Mouse (Mus musculus) bone marrow, adult 2 months (tissue): ENCODE measurements around the gene Prkrip1. TPM values are rescaled to one million over a fixed set of nuclear protein-coding genes. Genes with fewer than 3 reads are reported as not detected.

Experiments used
- H3K27ac ChIP-seq: fragments of 200-500 bp; 2 replicates; pipeline ENCODE4 v1.5.1; 2012; ENCODE audit warnings: low read depth, mild to moderate bottlenecking, control low read depth, inconsistent platforms, low read length; ENCODE audit not compliant: control insufficient read depth, poor library complexity, insufficient read depth
- H3K4me1 ChIP-seq: fragments of 200-500 bp; 2 replicates; pipeline ENCODE4 v1.6.1; 2011; ENCODE audit warnings: low read length; ENCODE audit not compliant: control insufficient read depth, insufficient read depth
- H3K4me3 ChIP-seq: fragments of 200-500 bp; replicated peaks from 2 replicates; pipeline ENCODE3; 2011; ENCODE audit warnings: mild to moderate bottlenecking, low read depth, low read length, control low read depth; ENCODE audit not compliant: control insufficient read depth
- CTCF ChIP-seq: fragments of 200-500 bp; IDR thresholded peaks from 2 replicates; pipeline ENCODE4 v1.5.1; 2011; ENCODE audit warnings: low read length, control low read depth; ENCODE audit not compliant: control insufficient read depth, insufficient read depth
- POLR2A ChIP-seq: fragments of 200-500 bp; IDR thresholded peaks from 2 replicates; pipeline ENCODE4 v1.6.1; 2011; ENCODE audit warnings: low read depth, mild to moderate bottlenecking, control low read depth, low read length, borderline replicate concordance; ENCODE audit not compliant: control insufficient read depth
- WGBS: fragments of 180-500 bp; shearing (Covaris S2); methylation state at CpG from one replicate; pipeline ENCODE4 v1.1.7; 2018; 5-methylcytosine and 5-hydroxymethylcytosine counted together
- polyA plus RNA-seq: library from polyadenylated mRNA; stranded (reverse); fragments of >200 nt; gene quantifications from 2 replicates; pipeline ENCODE4 v1.2.4, GENCODE M21; 2011; ENCODE audit warnings: low replicate concordance; ENCODE audit not compliant: missing spikeins, insufficient read depth, insufficient read length

The Prkrip1 gene
- polyA plus RNA-seq, 1 experiment, result 47.7 TPM

- TF ChIP-seq POLR2A (no peak), CTCF (no peak)
- Histone ChIP-seq H3K4me3 (no peak overlapping the region), H3K4me1 (peaks cover 1% of the 10 kb centered on the region; the same call in 1 of the 2 replicates), H3K27ac (no peak overlapping the region)
- 38% methylated on average over 11 of the region's 11 CpGs for WGBS
These were observed 763 bp upstream of the Prkrip1 start for GRCm38 (mm10) chr5:136199526-136199925.

DNA sequence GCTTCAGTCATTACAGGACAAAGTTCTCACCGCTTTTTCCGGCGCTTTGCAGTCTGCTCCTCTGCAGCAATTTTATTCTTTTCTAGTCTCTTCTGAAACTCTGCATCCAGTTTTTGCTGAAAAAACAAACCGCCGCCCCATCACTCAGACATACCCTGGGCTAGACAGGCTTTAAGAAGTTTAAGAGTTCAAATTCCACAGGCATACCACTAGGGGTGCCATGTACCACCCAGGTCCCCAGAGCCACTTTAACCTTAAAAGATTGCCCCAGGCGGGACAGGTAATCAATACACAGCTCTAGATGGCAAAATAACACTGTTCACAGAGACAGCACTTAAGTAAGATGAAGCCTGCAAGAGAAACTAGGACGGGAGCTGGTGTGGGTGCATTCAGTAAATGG is 6.9 kb downstream of the Prkrip1 start:
- Histone ChIP-seq H3K4me3 (no peak overlapping the region), H3K4me1 (no peaks in the 10 kb centered on the region), H3K27ac (no peak overlapping the region)
- 90% methylated on average over 7 of the region's 7 CpGs for WGBS
- TF ChIP-seq POLR2A (no peak), CTCF (no peak)

DNA sequence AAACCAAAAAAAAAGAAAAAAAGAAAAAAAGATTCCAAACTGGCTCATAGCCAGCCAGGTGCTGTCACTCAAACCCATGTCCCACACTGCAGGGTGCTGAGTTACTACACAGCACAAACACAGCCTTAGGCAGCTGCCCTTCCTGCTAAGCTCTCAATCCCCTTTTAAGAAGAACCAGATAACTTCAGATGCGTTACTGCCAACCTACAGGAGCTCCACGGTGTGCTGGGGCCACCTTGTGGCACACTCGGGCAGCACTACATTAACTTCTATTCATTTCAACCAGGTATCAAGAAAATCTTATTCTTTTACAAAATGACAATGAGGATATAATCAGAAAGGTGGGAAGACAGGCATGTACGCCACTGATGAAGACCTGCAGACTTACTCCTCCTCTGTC is 12.0 kb downstream of the Prkrip1 start:
- WGBS, result 19% methylated on average over 4 of the region's 4 CpGs
- no peak overlapping the region for H3K4me3 ChIP-seq
- TF ChIP-seq POLR2A (no peak), CTCF (peak; percentile 95)
- H3K4me1 ChIP-seq, result peaks cover 1% of the 10 kb centered on the region; the same call in 1 of the 2 replicates
- no peak overlapping the region for H3K27ac ChIP-seq

GRCm38 (mm10) chr5:136183766-136184165 is 15.0 kb downstream of the Prkrip1 start:
- H3K4me1 ChIP-seq, result peaks cover 1% of the 10 kb centered on the region; the same call in 1 of the 2 replicates
- H3K4me3 ChIP-seq, result no peak overlapping the region
- no peak overlapping the region for H3K27ac ChIP-seq
- 79% methylated on average over 7 of the region's 7 CpGs for WGBS
- TF ChIP-seq CTCF, result no peak
- TF ChIP-seq POLR2A, result no peak

DNA sequence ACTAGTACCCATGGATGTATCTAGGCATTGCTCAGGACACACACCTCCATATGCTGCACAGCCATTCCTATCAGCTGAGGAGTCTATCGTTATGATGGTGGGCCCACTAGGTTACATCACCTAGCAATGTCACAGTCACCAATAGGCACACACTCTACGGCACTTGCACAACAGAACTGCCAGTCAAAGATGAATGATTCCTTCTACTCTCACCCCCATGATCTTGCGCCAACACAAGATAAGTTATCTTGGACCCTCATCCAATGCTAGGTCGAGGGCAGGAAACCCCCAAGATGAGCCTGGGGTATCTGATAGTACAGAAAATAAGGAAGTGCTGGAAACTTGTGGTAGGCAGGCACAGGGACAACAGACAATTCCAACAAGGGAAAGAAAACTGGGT is 15.9 kb downstream of the Prkrip1 start:
- H3K4me3 ChIP-seq, result no peak overlapping the region
- WGBS, result 29% methylated on average over 4 of the region's 4 CpGs
- TF ChIP-seq CTCF, result no peak
- TF ChIP-seq POLR2A, result no peak
- H3K4me1 ChIP-seq, result peaks cover 3% of the 10 kb centered on the region; the same call in 1 of the 2 replicates
- no peak overlapping the region for H3K27ac ChIP-seq

DNA sequence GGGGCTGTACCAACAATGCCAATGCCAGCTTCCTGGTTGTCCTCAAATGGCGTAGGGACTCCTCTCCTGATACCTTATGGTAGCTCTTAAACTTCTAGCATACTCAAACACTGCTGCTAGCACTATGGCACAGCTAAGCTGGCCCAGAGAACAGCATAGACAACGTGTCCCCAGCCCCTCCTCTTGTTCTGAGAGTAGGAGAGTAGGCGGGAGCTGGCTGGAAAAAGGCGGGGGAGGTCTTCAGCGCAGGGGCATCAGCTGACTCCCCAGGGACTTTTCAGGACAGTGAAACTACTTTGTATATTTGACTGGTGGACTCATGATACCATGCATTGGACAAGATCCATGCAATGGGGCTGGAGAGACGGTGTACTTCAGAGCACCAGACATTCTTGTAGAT is 16.7 kb downstream of the Prkrip1 start:
- peaks cover 3% of the 10 kb centered on the region; the same call in 1 of the 2 replicates for H3K4me1 ChIP-seq
- H3K27ac ChIP-seq, result no peak overlapping the region
- WGBS, result 80% methylated on average over 6 of the region's 6 CpGs

GRCm38 (mm10) chr5:136181197-136181596 is 17.6 kb downstream of the Prkrip1 start:
- TF ChIP-seq POLR2A (no peak), CTCF (no peak)
- Histone ChIP-seq H3K27ac (no peak overlapping the region), H3K4me3 (no peak overlapping the region), H3K4me1 (peaks cover 2% of the 10 kb centered on the region; the same call in 1 of the 2 replicates)
- 84% methylated on average over 6 of the region's 6 CpGs for WGBS

More for the DNA sequence above, 16.7 kb downstream of the Prkrip1 start:
- TF ChIP-seq CTCF (no peak), POLR2A (no peak)
- H3K4me3 ChIP-seq, result no peak overlapping the region

DNA sequence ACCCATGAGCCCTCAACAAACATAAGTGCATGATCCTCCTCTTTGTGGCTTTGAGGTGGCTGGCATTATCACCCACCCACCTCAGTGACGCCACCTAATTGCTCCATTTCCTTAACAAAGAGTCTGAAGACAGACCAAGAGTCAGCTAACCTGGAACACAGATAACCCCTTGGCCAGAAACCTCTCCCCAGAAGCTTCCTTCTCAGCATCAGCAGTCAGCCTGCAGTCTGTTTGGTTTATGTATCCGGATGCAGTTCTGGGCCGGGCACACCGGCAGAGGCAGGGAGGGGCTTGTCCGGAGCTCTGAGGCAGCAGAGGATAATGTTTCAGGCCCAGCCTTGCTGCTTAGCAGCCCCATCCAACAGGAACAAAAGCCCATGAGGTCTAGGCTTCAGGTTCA is 19.2 kb downstream of the Prkrip1 start:
- WGBS, result 50% methylated on average over 5 of the region's 5 CpGs
- Histone ChIP-seq H3K4me1 (peaks cover 2% of the 10 kb centered on the region; the same call in 1 of the 2 replicates), H3K27ac (peak overlapping the region; percentile 82), H3K4me3 (no peak overlapping the region)
- no peak for TF ChIP-seq POLR2A
- TF ChIP-seq CTCF, result no peak
